Mouse (Mus musculus) heart, postnatal 36 days (tissue): Measurements from ENCODE around the gene 2510009E07Rik. TPM values are rescaled to one million over a fixed set of nuclear protein-coding genes. Genes with fewer than 3 reads are reported as not detected.

ENCODE experiments used
- DNase-seq, 2 experiments: peaks; one replicate each; pipeline ENCODE4 v3.0.0; 2021 to 2022
- intact Hi-C: fragments of 180-260 bp; cut with DNase I; formaldehyde crosslinking; loops from one replicate; pipeline ENCODE4 v1.15.1; 2025
- total RNA-seq, 2 experiments: library from RNA; stranded (reverse); gene quantifications; 2 replicates each; pipeline ENCODE4 v1.2.3; 2021

2510009E07Rik gene
- total RNA-seq, 2 experiments from 2014 or later = 22.9 to 23.8 TPM

- intact Hi-C loops = loop anchor here (1.0 kb wide), 1 partner anchor 53 kb away; the partner anchor contains the start of gene 2510009E07Rik
These were observed 53.5 kb downstream of the 2510009E07Rik start for GRCm38 (mm10) chr16:21640766-21641499.

GRCm38 (mm10) chr16:21637201-21637819 lies 57.2 kb downstream of the 2510009E07Rik start:
- intact Hi-C loops = no loop called here
- DNase-seq = peak in 1 of 2 experiments; percentile 15

More at GRCm38 (mm10) chr16:21640766-21641499, 53.5 kb downstream of the 2510009E07Rik start:
- peak in 1 of 2 experiments; percentile 15 for DNase-seq

GRCm38 (mm10) chr16:21636156-21636853 lies 58.2 kb downstream of the 2510009E07Rik start:
- intact Hi-C loops = no loop called here
- peak in 1 of 2 experiments; percentile 30 for DNase-seq

- intact Hi-C loops = no loop called here
- no peak for DNase-seq
These were observed 60.0 kb downstream of the 2510009E07Rik start for GRCm38 (mm10) chr16:21634460-21634859.

- intact Hi-C loops = no loop called here
- no peak for DNase-seq
These were observed 62.6 kb downstream of the 2510009E07Rik start for GRCm38 (mm10) chr16:21631815-21632222.

GRCm38 (mm10) chr16:21630614-21631013 lies 63.9 kb downstream of the 2510009E07Rik start:
- intact Hi-C loops = no loop called here
- no peak for DNase-seq

GRCm38 (mm10) chr16:21628061-21628591 lies 66.3 kb downstream of the 2510009E07Rik start:
- intact Hi-C loops = no loop called here
- no peak for DNase-seq

GRCm38 (mm10) chr16:21627248-21627647 lies 67.2 kb downstream of the 2510009E07Rik start:
- DNase-seq = no peak
- intact Hi-C loops = no loop called here

GRCm38 (mm10) chr16:21625784-21626634 lies 68.5 kb downstream of the 2510009E07Rik start:
- no peak for DNase-seq
- intact Hi-C loops = no loop called here

- no peak for DNase-seq
- intact Hi-C loops = no loop called here
These were observed 73.8 kb downstream of the 2510009E07Rik start for GRCm38 (mm10) chr16:21620630-21621029.

GRCm38 (mm10) chr16:21615802-21616201 lies 78.7 kb downstream of the 2510009E07Rik start:
- intact Hi-C loops = loop anchor here (1.0 to 5.0 kb wide), 2 partner anchors 112 to 129 kb away; no protein-coding TSS in a partner anchor
- peak; percentile 25 to 26 for DNase-seq

GRCm38 (mm10) chr16:21610473-21610872 lies 84.0 kb downstream of the 2510009E07Rik start:
- intact Hi-C loops = no loop called here
- DNase-seq = no peak

- intact Hi-C loops = no loop called here
- DNase-seq = no peak
These were observed 86.1 kb downstream of the 2510009E07Rik start for GRCm38 (mm10) chr16:21608176-21608865.

GRCm38 (mm10) chr16:21607651-21608040 lies 86.8 kb downstream of the 2510009E07Rik start:
- no peak for DNase-seq
- intact Hi-C loops = no loop called here

- intact Hi-C loops = no loop called here
- DNase-seq = no peak
These were observed 87.3 kb downstream of the 2510009E07Rik start for GRCm38 (mm10) chr16:21607021-21607650.

GRCm38 (mm10) chr16:21606249-21607020 lies 88.0 kb downstream of the 2510009E07Rik start:
- no peak for DNase-seq
- intact Hi-C loops = no loop called here

GRCm38 (mm10) chr16:21604354-21604753 lies 90.1 kb downstream of the 2510009E07Rik start:
- DNase-seq = no peak
- intact Hi-C loops = no loop called here
